Mouse (Mus musculus) heart, adult 8-10 months (tissue): ENCODE measurements at regions not wholly inside any gene's neighbourhood (a gene's known extent, or its start where the extent isn't known, plus 50 kb on each side); places are given as distances from the start of the nearest gene placed in this dataset.
A peak's percentile ranks its signal among the peaks of the same experiment; 100 is the strongest.

ENCODE experiments used
- DNase-seq: peaks from one replicate; pipeline ENCODE4 v3.0.0; 2022; ENCODE audit warnings: low spot score

DNA sequence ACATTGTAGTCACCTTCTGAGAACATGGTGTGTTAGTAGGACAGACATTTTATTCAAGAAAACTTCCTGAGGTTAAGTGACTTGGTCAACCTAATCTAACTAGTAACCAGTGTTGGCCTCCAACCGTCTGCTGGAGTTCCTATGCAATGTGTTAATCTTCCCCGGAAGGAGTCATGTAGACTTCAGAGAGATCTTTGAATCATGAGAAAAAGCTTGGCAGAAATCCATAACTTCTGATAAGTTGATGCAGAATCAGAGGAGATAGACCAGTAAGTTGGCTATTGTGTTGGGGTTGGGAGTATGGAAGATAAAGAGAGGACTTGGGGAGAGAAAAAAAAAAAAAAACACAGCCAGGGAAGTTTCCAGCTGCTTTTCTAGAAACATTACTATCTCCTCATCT, 1424.9 kb upstream of the A1bg start:
- DNase-seq, result no peak

DNA sequence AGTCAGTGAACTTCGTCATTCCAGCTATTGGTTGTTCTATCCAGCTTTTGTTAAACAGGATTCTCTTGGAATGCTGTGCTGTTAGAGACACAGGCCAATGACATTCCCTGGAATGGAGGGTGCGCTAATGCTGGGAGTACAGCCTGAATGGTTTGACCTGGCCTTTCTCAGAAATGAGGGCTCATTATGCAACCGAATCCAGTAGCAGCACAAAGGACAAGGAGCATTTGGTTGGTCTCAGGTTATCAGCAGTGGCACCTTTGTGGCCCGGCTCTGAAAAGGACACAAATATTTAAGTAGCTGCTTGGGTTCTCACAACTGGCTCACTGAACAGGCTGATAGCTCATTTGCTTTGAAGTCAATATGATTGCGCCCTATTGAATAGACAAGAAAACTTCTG, 1423.1 kb upstream of the A1bg start:
- DNase-seq, result no peak

DNA sequence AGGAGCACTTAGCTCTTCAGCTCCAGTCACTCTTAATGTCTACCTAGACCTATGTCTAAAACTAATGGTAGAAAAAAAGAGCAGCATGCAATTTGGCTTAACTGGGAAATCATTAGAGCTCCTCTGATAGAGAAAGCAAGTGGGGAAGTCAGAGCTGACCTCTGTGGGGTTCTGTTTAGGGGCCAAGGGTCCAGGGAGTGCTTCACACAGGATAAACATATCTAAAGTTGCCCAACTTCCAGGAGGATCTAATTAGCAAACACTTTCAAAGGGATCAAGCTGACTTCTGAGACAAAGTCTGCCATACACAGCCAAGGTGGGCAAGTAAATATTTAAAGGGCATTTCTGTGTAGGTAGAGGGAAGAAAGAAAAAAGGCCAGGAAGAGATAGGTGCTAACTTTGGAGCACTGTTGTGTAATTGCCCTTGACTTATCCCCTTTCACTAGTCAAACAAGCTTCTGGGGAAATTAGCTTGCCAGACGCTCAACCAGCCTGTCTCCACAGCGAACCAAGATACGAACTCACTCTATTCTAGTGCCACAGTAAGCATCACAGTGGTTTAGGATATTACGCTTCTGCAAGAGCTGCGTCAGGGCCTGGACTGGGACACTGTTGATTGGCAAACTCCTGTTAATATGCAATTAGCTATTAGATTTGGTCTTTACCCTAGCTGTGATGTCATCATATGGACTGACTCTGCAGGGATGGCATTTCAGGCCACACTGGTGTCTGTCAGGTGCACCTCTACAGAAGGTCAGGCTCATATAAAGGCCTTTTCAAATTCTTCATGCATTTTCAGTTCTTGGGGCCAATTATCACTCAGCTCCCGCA, 1413.9 kb upstream of the A1bg start:
- no peak for DNase-seq

- DNase-seq, result no peak
Observed at GRCm38 (mm10) chr15:62334256-62335009, 1411.6 kb upstream of the A1bg start.

- DNase-seq, result no peak
Observed at GRCm38 (mm10) chr15:62332129-62332528, 1409.3 kb upstream of the A1bg start.

DNA sequence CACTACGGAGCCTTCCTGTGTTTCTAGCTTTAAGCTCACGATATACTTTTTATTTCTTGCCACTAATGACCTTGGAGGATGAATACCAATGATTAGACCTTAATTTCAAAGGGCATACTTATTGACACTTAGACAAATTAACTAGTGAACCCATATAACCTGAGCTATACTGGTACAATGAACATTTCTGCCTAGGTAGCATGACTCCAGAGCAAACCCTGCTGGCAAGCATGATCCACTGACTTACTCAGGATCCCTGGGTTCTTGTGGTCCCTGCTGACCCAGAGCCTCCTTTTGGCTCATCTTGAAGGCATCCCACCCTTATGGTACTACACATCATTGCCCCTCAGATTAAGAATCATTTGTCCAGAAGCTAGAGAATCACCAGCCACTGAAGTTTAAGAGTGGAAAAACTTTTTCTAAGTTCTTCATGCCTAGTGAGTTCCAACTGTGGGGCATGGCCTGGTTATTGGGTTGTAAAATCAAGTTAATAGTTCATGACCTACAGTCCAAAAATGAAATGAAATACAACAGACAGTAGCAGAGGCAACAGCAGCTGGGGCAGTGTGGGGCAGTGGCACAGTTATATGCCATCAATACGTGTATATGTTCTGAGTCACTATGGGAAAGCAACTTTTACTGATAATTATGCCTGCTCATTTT, 1408.5 kb upstream of the A1bg start:
- no peak for DNase-seq

- peak; percentile 33 for DNase-seq
Observed at GRCm38 (mm10) chr15:62328920-62329319, 1406.1 kb upstream of the A1bg start.

- peak; percentile 69 for DNase-seq
Observed at GRCm38 (mm10) chr15:62328305-62328881, 1405.6 kb upstream of the A1bg start.

DNA sequence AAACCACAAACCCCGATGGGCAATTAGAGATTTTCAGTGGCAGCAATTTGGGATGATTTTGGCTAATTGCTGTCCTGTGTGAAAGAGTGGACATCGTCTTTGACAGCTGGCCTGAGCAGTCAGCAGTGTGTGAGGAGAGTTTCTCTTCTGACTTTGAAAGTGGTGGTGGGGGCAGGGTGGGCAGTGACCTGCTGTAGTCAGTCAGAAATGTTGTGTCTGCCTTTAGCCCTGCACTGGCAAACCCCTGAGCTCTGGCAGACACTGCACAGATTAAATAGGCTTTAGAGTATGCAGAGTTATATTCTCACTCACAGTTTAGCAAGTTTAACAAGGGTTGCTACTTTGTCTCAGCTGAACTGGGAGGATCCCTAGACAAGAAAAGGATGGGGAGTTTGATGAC, 1404.7 kb upstream of the A1bg start:
- no peak for DNase-seq

- no peak for DNase-seq
Observed at GRCm38 (mm10) chr15:62326524-62326923, 1403.7 kb upstream of the A1bg start.

- no peak for DNase-seq
Observed at GRCm38 (mm10) chr15:62325451-62326290, 1402.9 kb upstream of the A1bg start.

GRCm38 (mm10) chr15:62320966-62321365, 1398.2 kb upstream of the A1bg start:
- no peak for DNase-seq

DNA sequence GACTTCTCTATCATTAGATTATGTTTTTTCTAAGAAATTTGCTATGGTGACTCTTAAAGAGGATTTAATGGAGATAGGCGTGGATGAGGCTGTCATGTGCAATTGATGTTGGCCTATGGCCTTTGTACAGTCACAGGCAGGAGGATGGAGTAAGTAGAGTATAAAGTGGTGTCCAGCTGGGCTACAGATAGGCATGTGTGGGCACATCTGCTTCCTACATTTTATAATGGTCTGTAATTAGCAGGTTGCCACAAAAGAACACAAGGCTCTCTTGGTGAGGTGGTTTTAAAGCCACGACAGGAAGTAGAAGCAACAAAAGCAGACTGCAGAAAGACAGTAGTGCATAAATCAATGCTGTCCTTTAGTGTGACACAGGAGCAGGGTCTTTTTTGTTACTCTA, 1391.6 kb upstream of the A1bg start:
- no peak for DNase-seq

DNA sequence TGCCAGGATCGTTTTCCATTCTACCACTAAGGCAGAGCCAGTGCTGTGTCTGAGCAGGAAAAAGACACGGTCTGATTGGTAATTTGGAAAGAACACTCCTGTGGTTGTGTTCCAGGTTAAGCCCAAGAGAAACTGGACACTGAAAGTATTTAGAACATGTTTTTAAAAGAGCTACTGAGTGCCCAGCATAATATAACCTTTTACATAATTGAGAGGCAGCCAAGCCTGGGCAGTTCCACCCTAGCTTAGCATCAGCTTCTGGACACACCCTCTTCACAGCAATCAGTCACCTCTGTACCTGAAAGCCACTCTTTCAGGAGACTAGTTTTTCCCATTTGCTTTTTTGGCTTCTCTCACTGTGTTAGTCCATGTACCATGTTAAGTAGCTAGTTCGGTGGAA, 1379.4 kb upstream of the A1bg start:
- peak; percentile 9 for DNase-seq

GRCm38 (mm10) chr15:62301567-62301966, 1378.8 kb upstream of the A1bg start:
- no peak for DNase-seq

DNA sequence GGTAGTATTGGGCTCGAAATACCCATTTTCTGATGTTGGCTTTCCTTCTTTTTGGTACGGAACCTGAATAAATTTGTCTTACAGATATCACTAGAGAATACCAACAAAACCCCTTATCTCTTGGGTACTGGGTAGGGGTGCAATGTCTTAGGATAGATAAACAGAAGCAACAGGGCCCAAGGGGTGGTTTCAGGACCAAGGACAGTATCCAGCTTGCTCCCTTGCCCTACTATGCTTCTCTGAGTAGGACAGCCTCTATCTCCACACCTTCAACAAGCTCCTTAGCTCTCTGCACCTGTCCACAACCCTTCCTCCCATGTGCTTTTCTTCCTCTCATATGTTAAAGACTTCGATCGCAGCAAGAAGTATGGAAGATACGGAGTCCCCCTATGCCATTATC, 1374.3 kb upstream of the A1bg start:
- DNase-seq, result no peak

DNA sequence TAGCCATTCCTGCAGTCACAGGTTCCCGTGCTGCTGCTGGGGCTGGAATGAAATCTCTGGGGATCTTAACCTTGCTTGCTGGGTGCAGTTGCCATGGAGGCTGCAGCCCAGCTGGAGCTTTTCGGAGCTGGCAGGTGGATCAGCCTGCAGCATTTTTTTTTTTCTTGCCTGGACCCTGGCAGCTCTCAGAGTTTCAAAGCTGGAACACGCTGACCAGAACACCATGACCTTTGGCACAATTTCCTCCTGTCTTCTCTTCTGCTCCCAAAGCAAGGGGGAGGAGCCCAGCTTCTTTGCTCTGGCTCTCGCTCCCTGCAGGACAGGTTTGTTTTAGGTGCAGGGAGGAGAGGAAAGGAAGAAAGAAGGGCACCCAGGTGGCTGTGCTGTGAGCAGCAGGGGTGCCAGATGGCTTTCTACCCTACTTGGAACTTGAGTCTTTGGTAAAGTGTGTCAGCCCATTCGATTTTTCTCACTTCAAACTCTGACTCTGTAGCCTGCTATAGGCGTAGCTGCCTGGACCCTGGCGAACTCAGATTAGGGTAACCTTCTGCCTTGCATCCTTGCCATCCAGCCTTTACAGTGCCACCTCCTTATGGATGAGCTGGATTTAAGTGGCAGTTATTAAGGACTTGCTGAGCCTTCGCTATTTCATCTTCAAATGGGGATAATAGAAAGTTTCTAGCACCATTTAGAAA, 1372.6 kb upstream of the A1bg start:
- DNase-seq, result peak; percentile 84

DNA sequence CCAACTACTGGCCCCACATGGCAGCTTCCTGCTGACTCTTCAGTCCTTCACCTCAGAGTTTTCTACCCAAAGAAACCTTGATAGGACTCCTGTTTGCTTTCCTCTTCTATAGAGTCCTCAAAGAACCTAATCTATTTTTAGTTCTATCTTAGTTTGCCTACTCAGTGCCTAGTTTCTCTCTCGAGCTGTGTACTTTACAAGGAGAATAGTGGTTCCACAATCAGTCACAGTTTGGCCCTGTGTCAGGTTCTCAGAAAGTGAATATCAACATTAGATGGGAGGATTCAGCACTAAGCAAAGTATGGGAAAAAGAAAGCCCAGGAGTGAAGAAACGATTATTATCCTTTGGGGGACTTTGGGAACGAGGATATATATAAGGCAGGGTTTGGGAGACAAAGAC, 1372.0 kb upstream of the A1bg start:
- peak; percentile 21 for DNase-seq

- no peak for DNase-seq
Observed at GRCm38 (mm10) chr15:62292876-62293275, 1370.1 kb upstream of the A1bg start.

DNA sequence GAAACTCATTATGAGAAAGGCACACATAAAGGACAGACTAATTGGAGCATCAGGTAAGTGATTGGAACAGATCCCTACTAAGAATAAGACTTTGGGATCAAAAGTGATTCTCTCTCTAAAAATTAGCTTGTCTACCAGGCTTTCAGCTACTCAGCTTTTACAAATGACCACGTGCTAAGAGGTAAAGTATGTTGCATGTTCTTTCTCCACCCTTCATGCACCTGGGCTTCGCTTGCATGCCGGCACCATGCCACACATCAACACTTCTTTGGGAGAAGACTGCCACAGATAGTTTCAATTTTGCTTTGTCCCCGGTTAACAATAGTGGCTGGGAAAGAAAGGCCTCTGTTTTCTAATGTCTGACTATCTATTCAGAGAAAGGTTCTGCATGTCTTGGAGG, 1367.9 kb upstream of the A1bg start:
- no peak for DNase-seq
